Mouse (Mus musculus) heart, postnatal 25 days (tissue): ENCODE results near the gene LTO1. TPM values are rescaled to one million over a fixed set of nuclear protein-coding genes. Genes with fewer than 3 reads are reported as not detected.
"Not testable (repeated sequence)": the region's sequence is repeated elsewhere in the genome, so short reads cannot be mapped to it uniquely, and the experiment has no call there.

ENCODE experiments used
- DNase-seq: peaks from one replicate; pipeline ENCODE4 v3.0.0; 2022; ENCODE audit warnings: low spot score
- intact Hi-C: fragments of 180-260 bp; cut with DNase I; formaldehyde crosslinking; loops from one replicate; pipeline ENCODE4 v1.15.1; 2025
- total RNA-seq, 2 experiments: library from RNA; stranded (reverse); gene quantifications; 2 replicates each; pipeline ENCODE4 v1.2.3; 2021

The LTO1 gene
- 10 to 100 TPM; 11.9 to 14.7 TPM for total RNA-seq

- peak; percentile 84 for DNase-seq
- intact Hi-C loops: no loop called here
These were observed at the start of gene LTO1 for GRCm38 (mm10) chr7:144914948-144915750. LTO1 (plus strand) TSS chr7:144915100.

- DNase-seq: no peak
- intact Hi-C loops: no loop called here
These were observed 47.7 kb upstream of the LTO1 start for GRCm38 (mm10) chr7:144867161-144867560.

GRCm38 (mm10) chr7:144867602-144868001 is 47.3 kb upstream of the LTO1 start:
- intact Hi-C loops: no loop called here
- no peak for DNase-seq

- DNase-seq: no peak
- intact Hi-C loops: no loop called here
These were observed 42.5 kb upstream of the LTO1 start for GRCm38 (mm10) chr7:144872420-144872819.

- DNase-seq: no peak
- intact Hi-C loops: no loop called here
These were observed 41.7 kb upstream of the LTO1 start for GRCm38 (mm10) chr7:144873160-144873559.

GRCm38 (mm10) chr7:144874226-144874625 is 40.7 kb upstream of the LTO1 start:
- no peak for DNase-seq
- intact Hi-C loops: no loop called here

GRCm38 (mm10) chr7:144878401-144878800 is 36.5 kb upstream of the LTO1 start:
- no peak for DNase-seq
- intact Hi-C loops: no loop called here

GRCm38 (mm10) chr7:144883106-144883505 is 31.8 kb upstream of the LTO1 start:
- DNase-seq: no peak

GRCm38 (mm10) chr7:144887672-144888071 is 27.2 kb upstream of the LTO1 start:
- intact Hi-C loops: no loop called here
- DNase-seq: no peak

More at GRCm38 (mm10) chr7:144883106-144883505, 31.8 kb upstream of the LTO1 start:
- intact Hi-C loops: no loop called here

GRCm38 (mm10) chr7:144888564-144889299 is 26.2 kb upstream of the LTO1 start:
- intact Hi-C loops: no loop called here

GRCm38 (mm10) chr7:144890661-144891060 is 24.2 kb upstream of the LTO1 start:
- DNase-seq, intact Hi-C loops: not testable (repeated sequence)

More at GRCm38 (mm10) chr7:144888564-144889299, 26.2 kb upstream of the LTO1 start:
- no peak for DNase-seq

GRCm38 (mm10) chr7:144891863-144892262 is 23.0 kb upstream of the LTO1 start:
- intact Hi-C loops: no loop called here
- no peak for DNase-seq

GRCm38 (mm10) chr7:144892322-144892721 is 22.6 kb upstream of the LTO1 start:
- intact Hi-C loops: no loop called here
- no peak for DNase-seq

GRCm38 (mm10) chr7:144894191-144894590 is 20.7 kb upstream of the LTO1 start:
- no peak for DNase-seq
- intact Hi-C loops: loop anchor here (2.0 kb wide), 2 partner anchors 95 to 309 kb away; no protein-coding TSS in a partner anchor

GRCm38 (mm10) chr7:144894706-144895105 is 20.2 kb upstream of the LTO1 start:
- intact Hi-C loops: loop anchor here (1.0 to 2.0 kb wide), 3 partner anchors 48 to 310 kb away; no protein-coding TSS in a partner anchor
- no peak for DNase-seq

- intact Hi-C loops: loop anchor here (1.0 to 2.0 kb wide), 3 partner anchors 49 to 311 kb away; no protein-coding TSS in a partner anchor
- DNase-seq: no peak
These were observed 19.4 kb upstream of the LTO1 start for GRCm38 (mm10) chr7:144895305-144896111.

- intact Hi-C loops: no loop called here
- DNase-seq: no peak
These were observed 18.3 kb upstream of the LTO1 start, which contains the start of gene Fgf15 for GRCm38 (mm10) chr7:144896294-144897218. Fgf15 (plus strand) TSS chr7:144896531.

GRCm38 (mm10) chr7:144898506-144898905 is 16.4 kb upstream of the LTO1 start:
- DNase-seq: no peak
- intact Hi-C loops: no loop called here

- not testable (repeated sequence) for DNase-seq
- intact Hi-C loops: loop anchor here (10.0 kb wide), 1 partner anchor 431 kb away; the partner anchor contains the start of gene Cttn
These were observed 9.4 kb upstream of the LTO1 start for GRCm38 (mm10) chr7:144905514-144905913.
